Mouse (Mus musculus) stomach, embryonic 14.5 days (tissue): ENCODE data around the gene Tcf3. TPM values are rescaled to one million over a fixed set of nuclear protein-coding genes. Genes with fewer than 3 reads are reported as not detected.
A peak's percentile ranks its signal among the peaks of the same experiment; 100 is the strongest.

Experiments used
- ATAC-seq: fragments of 200-750 bp; cut with Nextera tagmentation; 2 replicates; pipeline ENCODE4 v1.8.0; 2017; ENCODE audit warnings: low read depth, moderate TSS enrichment; ENCODE audit not compliant: insufficient number of reproducible peaks, insufficient read depth, low FRiP score
- H3K27ac ChIP-seq: fragments of 300-500 bp; sonication (generic); 2 replicates; pipeline ENCODE4 v1.5.1; 2014; ENCODE audit warnings: mild to moderate bottlenecking, low read length, moderate library complexity, mixed read lengths
- H3K27me3 ChIP-seq: fragments of 300-500 bp; sonication (generic); 2 replicates; pipeline ENCODE4 v1.6.1; 2014; ENCODE audit warnings: low read length, control low read depth, mixed read lengths; ENCODE audit not compliant: control insufficient read depth, insufficient read depth
- H3K36me3 ChIP-seq: fragments of 300-500 bp; sonication (generic); 2 replicates; pipeline ENCODE4 v1.6.1; 2014; ENCODE audit warnings: mild to moderate bottlenecking, control low read depth, low read length, moderate library complexity, mixed read lengths; ENCODE audit not compliant: control insufficient read depth, insufficient read depth
- H3K4me1 ChIP-seq: fragments of 300-500 bp; sonication (generic); 2 replicates; pipeline ENCODE4 v1.6.1; 2014; ENCODE audit warnings: low read length, control low read depth, mixed read lengths; ENCODE audit not compliant: control insufficient read depth, insufficient read depth
- H3K4me2 ChIP-seq: fragments of 300-500 bp; sonication (generic); replicated peaks from 2 replicates; pipeline ENCODE4 v1.6.1; 2014; ENCODE audit warnings: low read depth, low read length, control low read depth
- H3K4me3 ChIP-seq: fragments of 300-500 bp; sonication (generic); 2 replicates; pipeline ENCODE4 v1.5.1; 2014; ENCODE audit warnings: low read depth, low read length, control low read depth
- H3K9ac ChIP-seq: fragments of 300-500 bp; sonication (generic); replicated peaks from 2 replicates; pipeline ENCODE4 v1.6.1; 2014; ENCODE audit warnings: low read depth, mild to moderate bottlenecking, control low read depth, low read length, moderate library complexity, mixed read lengths
- H3K9me3 ChIP-seq: fragments of 300-500 bp; sonication (generic); 2 replicates; pipeline ENCODE4 v1.6.1; 2016; ENCODE audit warnings: low read depth, low read length, control low read depth; ENCODE audit not compliant: control insufficient read depth
- WGBS: fragments of 180-500 bp; shearing (Covaris S2); extraction: QIAGEN DNeasy Blood & Tissue Kit; methylation state at CpG from one replicate; pipeline ENCODE4 v1.1.7; 2014; 5-methylcytosine and 5-hydroxymethylcytosine counted together
- polyA plus RNA-seq: library from polyadenylated mRNA; unstranded; fragments of >200 nt; fragmentation: Nextera tagmentation; extraction: Ambion mirVana; gene quantifications from 2 replicates; pipeline ENCODE4 v1.2.1, GENCODE M21; 2014

Tcf3 gene
- polyA plus RNA-seq, 1 experiment from 2014 or later: 107 TPM

DNA sequence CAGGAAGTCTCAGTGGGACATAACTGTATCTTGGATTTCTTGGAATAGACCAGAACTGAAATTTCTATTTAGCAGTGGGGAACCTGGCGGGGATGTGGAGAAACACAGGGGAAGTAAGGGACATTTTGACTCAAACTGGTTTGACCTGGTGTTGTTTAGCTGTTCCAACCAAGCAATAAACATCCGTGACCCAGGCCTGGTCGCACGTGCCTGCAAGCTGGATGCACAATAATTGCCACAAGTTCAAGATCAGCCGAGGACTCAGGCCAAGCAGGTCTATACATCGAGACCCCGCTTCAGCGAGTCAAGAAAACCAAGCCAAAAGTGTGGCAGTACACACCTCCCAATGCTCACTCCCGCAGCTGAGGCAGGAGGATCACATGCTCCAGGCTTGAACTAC, 61.5 kb downstream of the Tcf3 start:
- Histone ChIP-seq H3K4me2 (0 out of 2 replicates have a peak overlapping the region, but pooled peaks have one; percentile 13), H3K27me3 (no peaks in the 10 kb centered on the region), H3K9me3 (no peaks in the 10 kb centered on the region), H3K4me1 (no peaks in the 10 kb centered on the region), H3K9ac (no peak overlapping the region), H3K27ac (no peak overlapping the region), H3K4me3 (0 out of 2 replicates have a peak overlapping the region, but pooled peaks have one; percentile 7), H3K36me3 (no peaks in the 10 kb centered on the region)
- 53% methylated on average over 9 of the region's 9 CpGs for WGBS
- ATAC-seq: no peak

DNA sequence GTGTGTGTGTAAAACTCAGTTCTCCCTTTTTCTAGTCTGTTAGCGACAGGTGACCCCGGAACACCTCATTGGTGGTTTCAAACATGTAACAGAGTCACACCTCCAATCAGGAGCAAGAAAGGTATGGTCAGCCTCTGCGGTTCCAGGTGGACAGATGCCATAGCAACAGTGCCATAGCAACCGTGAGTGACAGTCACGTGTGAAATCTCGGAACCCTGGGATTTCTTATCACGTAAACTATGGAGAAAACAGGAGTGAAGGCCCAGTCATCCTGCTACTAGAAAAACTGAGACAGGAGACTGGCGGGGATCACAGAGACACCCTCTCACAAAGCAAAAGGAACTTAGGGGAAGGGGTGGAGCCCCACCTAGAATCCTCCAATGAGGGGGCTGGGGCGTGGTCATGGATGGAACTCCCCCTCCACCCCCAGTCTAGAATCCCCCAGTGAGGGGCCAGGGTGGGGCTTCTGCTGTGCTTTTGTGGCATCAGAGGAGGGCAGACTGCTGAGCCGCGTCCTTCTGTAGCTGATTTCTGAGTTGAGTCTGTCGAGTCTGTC, 62.0 kb downstream of the Tcf3 start:
- ATAC-seq: peak; percentile 66; the same call in 1 of the 2 replicates
- H3K4me3 ChIP-seq: peak overlapping the region; percentile 7; the same call in 1 of the 2 replicates

DNA sequence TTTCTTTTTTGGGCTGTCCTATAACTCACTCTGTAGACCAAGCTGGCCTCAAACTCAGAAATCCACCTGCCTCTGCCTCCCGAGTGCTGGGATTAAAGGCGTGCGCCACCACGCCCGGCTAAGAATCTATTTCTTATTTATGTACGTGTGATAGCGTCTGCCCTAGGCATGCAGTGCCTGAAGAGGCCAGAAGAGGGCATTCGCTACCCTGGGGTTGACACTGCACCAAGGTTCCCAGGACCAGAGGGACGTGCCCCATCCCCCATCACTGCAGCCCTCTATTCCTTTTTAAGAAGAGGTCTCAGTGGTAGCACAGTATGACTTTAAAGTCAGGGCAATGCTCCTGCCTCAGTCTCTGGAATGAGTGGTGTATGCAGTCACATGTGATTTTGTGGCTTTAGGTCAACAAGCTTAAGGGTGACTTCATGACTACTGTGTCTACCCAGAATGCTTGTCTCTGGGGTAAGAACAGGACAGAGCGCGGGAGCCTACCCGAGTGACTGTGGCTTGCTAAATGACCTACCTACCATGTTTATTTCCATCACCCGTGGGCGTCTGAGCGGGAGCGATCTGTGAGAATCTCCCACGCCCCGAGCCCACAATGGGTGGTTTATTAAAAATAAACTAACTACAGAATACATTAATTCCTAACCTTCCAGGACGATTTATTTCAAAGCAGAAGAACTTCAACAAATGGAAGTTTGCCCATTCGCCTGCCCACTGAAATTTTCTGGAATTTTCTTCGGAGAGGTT, 63.3 kb downstream of the Tcf3 start:
- no peaks in the 10 kb centered on the region for H3K9me3 ChIP-seq
- H3K4me2 ChIP-seq: no peak overlapping the region
- no peak for ATAC-seq
- H3K9ac ChIP-seq: no peak overlapping the region
- H3K4me1 ChIP-seq: no peaks in the 10 kb centered on the region
- WGBS: 80% methylated on average over 21 of the region's 21 CpGs
- no peak overlapping the region for H3K27ac ChIP-seq
- no peak overlapping the region for H3K4me3 ChIP-seq
- no peaks in the 10 kb centered on the region for H3K36me3 ChIP-seq
- no peaks in the 10 kb centered on the region for H3K27me3 ChIP-seq

More for the DNA sequence above, 62.0 kb downstream of the Tcf3 start:
- 4% methylated on average over 12 of the region's 12 CpGs for WGBS
- H3K27ac ChIP-seq: no peak overlapping the region
- no peaks in the 10 kb centered on the region for H3K36me3 ChIP-seq
- H3K27me3 ChIP-seq: no peaks in the 10 kb centered on the region
- H3K4me1 ChIP-seq: no peaks in the 10 kb centered on the region
- H3K9me3 ChIP-seq: no peaks in the 10 kb centered on the region
- no peak overlapping the region for H3K9ac ChIP-seq
- peak overlapping the region; percentile 13; the same call in 1 of the 2 replicates for H3K4me2 ChIP-seq

DNA sequence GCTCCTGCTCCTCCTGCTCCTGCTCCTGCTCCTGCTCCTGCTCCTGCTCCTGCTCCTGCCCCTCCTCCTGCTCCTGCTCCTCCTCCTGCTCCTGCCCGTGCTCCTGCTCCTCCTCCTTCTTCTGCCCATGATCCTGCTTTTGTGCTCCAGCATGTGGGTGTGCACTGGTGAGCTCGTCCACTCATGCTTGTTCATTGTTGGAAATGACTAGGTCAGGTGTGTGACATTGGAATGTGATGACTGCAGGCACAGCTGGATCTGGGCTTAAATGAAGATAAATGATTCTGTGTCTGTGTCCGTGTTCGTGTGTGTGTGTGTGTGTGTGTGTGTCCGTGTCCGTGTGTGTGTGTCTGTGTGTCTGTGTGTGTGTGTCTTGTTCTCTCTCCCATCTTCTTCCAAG, 65.1 kb downstream of the Tcf3 start:
- ATAC-seq: no peak
- no peaks in the 10 kb centered on the region for H3K4me1 ChIP-seq
- no peak overlapping the region for H3K9ac ChIP-seq
- WGBS: 81% methylated on average over 6 of the region's 6 CpGs
- H3K4me2 ChIP-seq: no peak overlapping the region
- no peaks in the 10 kb centered on the region for H3K9me3 ChIP-seq
- no peak overlapping the region for H3K4me3 ChIP-seq
- H3K27ac ChIP-seq: no peak overlapping the region
- H3K36me3 ChIP-seq: no peaks in the 10 kb centered on the region
- no peaks in the 10 kb centered on the region for H3K27me3 ChIP-seq

DNA sequence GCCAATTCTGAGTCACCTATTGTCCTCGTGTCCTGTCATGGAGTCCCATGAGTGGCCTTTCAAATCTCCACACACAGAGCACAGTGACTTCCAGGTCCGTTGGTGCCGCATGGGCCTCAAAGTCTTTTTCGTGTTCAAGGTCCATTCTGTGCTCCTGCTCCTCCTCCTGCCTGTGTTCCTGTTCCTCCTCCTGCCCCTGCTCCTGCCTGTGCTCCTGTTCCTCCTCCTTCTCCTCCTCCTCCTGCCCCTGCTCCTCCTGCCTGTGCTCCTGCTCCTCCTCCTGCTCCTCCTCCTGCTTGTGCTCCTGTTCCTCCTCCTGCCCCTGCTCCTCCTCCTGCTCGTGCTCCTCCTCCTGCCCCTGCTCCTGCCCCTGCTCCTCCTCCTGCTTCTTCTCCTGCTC, 65.5 kb downstream of the Tcf3 start:
- Histone ChIP-seq H3K27ac (no peak overlapping the region), H3K9me3 (no peaks in the 10 kb centered on the region)
- ATAC-seq: no peak

DNA sequence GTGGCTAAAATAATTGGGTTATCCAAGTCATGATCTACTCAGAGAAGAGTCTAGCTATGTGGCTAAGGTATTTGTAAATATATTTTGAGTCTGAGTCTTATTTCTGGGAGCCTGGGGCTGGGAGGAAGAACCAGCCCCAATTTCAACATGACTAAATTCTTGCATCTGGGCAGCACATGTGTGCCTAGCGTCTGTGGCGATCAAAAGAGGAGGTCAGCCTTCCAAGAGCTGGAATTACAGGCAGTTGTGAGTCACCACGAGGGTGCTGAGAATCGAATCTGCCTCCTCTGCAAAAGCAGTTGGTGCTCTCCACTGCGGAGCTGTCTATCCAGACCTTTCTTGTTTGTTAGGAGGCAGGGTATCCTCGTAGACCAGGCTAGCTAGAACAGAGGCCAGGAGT, 67.7 kb downstream of the Tcf3 start:
- Histone ChIP-seq H3K4me1 (no peaks in the 10 kb centered on the region), H3K4me3 (no peak overlapping the region), H3K27ac (no peak overlapping the region), H3K9me3 (no peaks in the 10 kb centered on the region), H3K4me2 (no peak overlapping the region), H3K27me3 (no peaks in the 10 kb centered on the region), H3K36me3 (no peaks in the 10 kb centered on the region), H3K9ac (no peak overlapping the region)
- ATAC-seq: no peak
- 62% methylated on average over 6 of the region's 6 CpGs for WGBS

More for the DNA sequence above, 65.5 kb downstream of the Tcf3 start:
- Histone ChIP-seq H3K9ac (no peak overlapping the region), H3K36me3 (no peaks in the 10 kb centered on the region), H3K4me1 (no peaks in the 10 kb centered on the region), H3K4me3 (no peak overlapping the region), H3K27me3 (no peaks in the 10 kb centered on the region), H3K4me2 (no peak overlapping the region)
- WGBS: 61% methylated on average over 5 of the region's 5 CpGs

DNA sequence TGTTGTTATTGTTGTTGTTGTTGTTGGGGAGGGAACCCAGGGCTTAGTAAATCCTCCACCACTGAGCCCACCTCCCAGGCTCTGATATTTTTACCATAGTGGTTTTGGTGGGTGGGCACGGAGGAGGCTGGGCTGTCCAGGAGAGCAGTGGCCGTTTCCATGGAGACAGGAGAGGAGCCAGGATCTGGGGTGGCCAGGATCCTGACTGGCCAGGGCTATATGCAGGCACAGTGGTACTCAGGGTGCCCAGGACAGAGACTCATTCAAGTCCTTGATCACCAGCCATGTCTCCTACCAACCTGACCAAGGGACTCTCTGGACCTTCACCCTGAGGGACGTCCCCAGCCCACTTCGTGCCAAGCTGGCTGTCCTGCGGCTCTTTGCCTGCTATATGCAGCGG, 69.7 kb downstream of the Tcf3 start:
- WGBS: 32% methylated on average over 6 of the region's 6 CpGs
- H3K4me1 ChIP-seq: no peaks in the 10 kb centered on the region
- H3K4me2 ChIP-seq: no peak overlapping the region
- H3K27me3 ChIP-seq: 0 out of 2 replicates have a peak, but pooled peaks cover under 1% of the 10 kb centered on the region
- no peak overlapping the region for H3K4me3 ChIP-seq
- H3K27ac ChIP-seq: no peak overlapping the region
- no peaks in the 10 kb centered on the region for H3K9me3 ChIP-seq
- no peak for ATAC-seq
- no peak overlapping the region for H3K9ac ChIP-seq
- H3K36me3 ChIP-seq: no peaks in the 10 kb centered on the region
